Mouse (Mus musculus): ENCODE results near the gene Wfdc3. TPM values are rescaled to one million over a fixed set of nuclear protein-coding genes. Genes with fewer than 3 reads are reported as not detected.

Gene Wfdc3
- polyA plus RNA-seq, 1 experiment = 0.41 TPM

- Histone ChIP-seq H3K79me2 (ENCODE audit: control insufficient read depth, insufficient read depth) (no peaks in the 10 kb centered on the region), H3ac (ENCODE audit: control insufficient read depth, insufficient read length) (no peak overlapping the region), H3K36me3 (ENCODE audit: control insufficient read depth, insufficient read depth) (peaks cover 28% of the 10 kb centered on the region), H3K27me3 (ENCODE audit: control insufficient read depth, insufficient read depth, insufficient read length) (no peaks in the 10 kb centered on the region), H3K4me3 (no peak overlapping the region), H3K4me2 (ENCODE audit: low read depth) (no peak overlapping the region)
- TF ChIP-seq MAX (IDR thresholded peaks at IDR 0.05; ENCODE audit: low read depth) = no peak
- no peak for TF ChIP-seq MYOD1 (IDR thresholded peaks at IDR 0.05; ENCODE audit: control insufficient read depth in 1 of 3, insufficient read length in 2 of 3, low read depth in 2 of 3)
- no peak for TF ChIP-seq TCF12 (IDR thresholded peaks at IDR 0.05; ENCODE audit: insufficient read depth, poor library complexity, severe bottlenecking)
- TF ChIP-seq CEBPB (IDR thresholded peaks at IDR 0.05; ENCODE audit: insufficient read depth, poor library complexity, severe bottlenecking) = no peak
- TF ChIP-seq REST (IDR thresholded peaks at IDR 0.05; ENCODE audit: insufficient read depth, insufficient read length) = no peak
- no peak for TF ChIP-seq POLR2A (IDR thresholded peaks at IDR 0.05; ENCODE audit: insufficient read length, low read depth)
- TF ChIP-seq POLR2AphosphoS2 (IDR thresholded peaks at IDR 0.05; ENCODE audit: insufficient read length, low read depth) = no peak
- TF ChIP-seq MYOG (IDR thresholded peaks at IDR 0.05; ENCODE audit: control insufficient read depth in 1 of 3, insufficient read depth in 1 of 3, insufficient read length in 2 of 3, low read depth in 2 of 3) = no peak
- no peak for TF ChIP-seq TCF3 (IDR thresholded peaks at IDR 0.05; ENCODE audit: insufficient read length, low read depth)
- no peak for TF ChIP-seq E2F4 (IDR thresholded peaks at IDR 0.05; ENCODE audit: insufficient read depth)
- TF ChIP-seq SRF (IDR thresholded peaks at IDR 0.05; ENCODE audit: control insufficient read depth, insufficient read length, low read depth) = no peak
- no peak for TF ChIP-seq USF1 (IDR thresholded peaks at IDR 0.05; ENCODE audit: low read depth)
These were observed 46.1 kb upstream of the Wfdc3 start for GRCm38 (mm10) chr2:164791841-164792261.

- Histone ChIP-seq H3ac (ENCODE audit: control insufficient read depth, insufficient read length) (no peak overlapping the region), H3K4me2 (ENCODE audit: low read depth) (no peak overlapping the region), H3K27me3 (ENCODE audit: control insufficient read depth, insufficient read depth, insufficient read length) (no peaks in the 10 kb centered on the region), H3K79me2 (ENCODE audit: control insufficient read depth, insufficient read depth) (no peaks in the 10 kb centered on the region), H3K4me3 (no peak overlapping the region), H3K36me3 (ENCODE audit: control insufficient read depth, insufficient read depth) (peaks cover 18% of the 10 kb centered on the region)
- TF ChIP-seq REST (IDR thresholded peaks at IDR 0.05; ENCODE audit: insufficient read depth, insufficient read length) (no peak), E2F4 (IDR thresholded peaks at IDR 0.05; ENCODE audit: insufficient read depth) (no peak), TCF3 (IDR thresholded peaks at IDR 0.05; ENCODE audit: insufficient read length, low read depth) (no peak), MYOD1 (IDR thresholded peaks at IDR 0.05; ENCODE audit: control insufficient read depth in 1 of 3, insufficient read length in 2 of 3, low read depth in 2 of 3) (no peak), MAX (IDR thresholded peaks at IDR 0.05; ENCODE audit: low read depth) (no peak)
These were observed 44.7 kb upstream of the Wfdc3 start for GRCm38 (mm10) chr2:164790451-164790850.

DNA sequence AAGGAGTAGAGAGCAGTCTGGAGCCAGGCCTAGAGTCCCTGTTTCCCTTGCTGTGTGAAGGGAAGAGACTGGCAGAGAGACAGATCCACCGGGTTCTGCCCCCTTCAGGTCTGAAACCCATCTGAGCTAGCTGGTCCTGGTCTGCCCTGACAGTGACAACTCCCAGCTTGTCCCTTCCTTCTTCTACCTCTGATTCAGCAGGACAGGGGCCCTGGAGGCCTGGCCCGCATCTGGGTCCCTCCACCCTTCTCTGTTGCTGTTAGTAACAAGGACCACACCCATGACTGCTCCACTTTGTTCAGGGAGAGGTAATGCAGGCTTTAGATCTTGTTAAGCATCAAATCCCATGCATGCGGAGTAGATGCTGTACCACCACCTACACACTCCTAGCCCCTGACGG is 42.7 kb upstream of the Wfdc3 start:
- Histone ChIP-seq H3K79me2 (ENCODE audit: control insufficient read depth, insufficient read depth) (no peaks in the 10 kb centered on the region), H3K4me3 (no peak overlapping the region), H3K36me3 (ENCODE audit: control insufficient read depth, insufficient read depth) (peaks cover 11% of the 10 kb centered on the region), H3K27me3 (ENCODE audit: control insufficient read depth, insufficient read depth, insufficient read length) (no peaks in the 10 kb centered on the region), H3K4me2 (ENCODE audit: low read depth) (no peak overlapping the region), H3ac (ENCODE audit: control insufficient read depth, insufficient read length) (no peak overlapping the region)
- TF ChIP-seq SRF (IDR thresholded peaks at IDR 0.05; ENCODE audit: control insufficient read depth, insufficient read length, low read depth) (no peak), POLR2AphosphoS2 (IDR thresholded peaks at IDR 0.05; ENCODE audit: insufficient read length, low read depth) (no peak), E2F4 (IDR thresholded peaks at IDR 0.05; ENCODE audit: insufficient read depth) (no peak), POLR2A (IDR thresholded peaks at IDR 0.05; ENCODE audit: insufficient read length, low read depth) (no peak), USF1 (IDR thresholded peaks at IDR 0.05; ENCODE audit: low read depth) (no peak), CEBPB (IDR thresholded peaks at IDR 0.05; ENCODE audit: insufficient read depth, poor library complexity, severe bottlenecking) (no peak), TCF3 (IDR thresholded peaks at IDR 0.05; ENCODE audit: insufficient read length, low read depth) (no peak), TCF12 (IDR thresholded peaks at IDR 0.05; ENCODE audit: insufficient read depth, poor library complexity, severe bottlenecking) (no peak), REST (IDR thresholded peaks at IDR 0.05; ENCODE audit: insufficient read depth, insufficient read length) (no peak), MAX (IDR thresholded peaks at IDR 0.05; ENCODE audit: low read depth) (no peak), MYOG (IDR thresholded peaks at IDR 0.05; ENCODE audit: control insufficient read depth in 1 of 3, insufficient read depth in 1 of 3, insufficient read length in 2 of 3, low read depth in 2 of 3) (no peak)

GRCm38 (mm10) chr2:164787779-164788178 is 42.0 kb upstream of the Wfdc3 start:
- H3K27me3 ChIP-seq (ENCODE audit: control insufficient read depth, insufficient read depth, insufficient read length) = no peaks in the 10 kb centered on the region
- H3K4me2 ChIP-seq (ENCODE audit: low read depth) = no peak overlapping the region
- no peaks in the 10 kb centered on the region for H3K79me2 ChIP-seq (ENCODE audit: control insufficient read depth, insufficient read depth)
- H3K4me3 ChIP-seq = no peak overlapping the region
- H3K36me3 ChIP-seq (ENCODE audit: control insufficient read depth, insufficient read depth) = peaks cover 10% of the 10 kb centered on the region
- no peak overlapping the region for H3ac ChIP-seq (ENCODE audit: control insufficient read depth, insufficient read length)
- TF ChIP-seq MYOG (IDR thresholded peaks at IDR 0.05; ENCODE audit: control insufficient read depth in 1 of 3, insufficient read depth in 1 of 3, insufficient read length in 2 of 3, low read depth in 2 of 3) (no peak), CEBPB (IDR thresholded peaks at IDR 0.05; ENCODE audit: insufficient read depth, poor library complexity, severe bottlenecking) (no peak), TCF12 (IDR thresholded peaks at IDR 0.05; ENCODE audit: insufficient read depth, poor library complexity, severe bottlenecking) (no peak), USF1 (IDR thresholded peaks at IDR 0.05; ENCODE audit: low read depth) (no peak), SRF (IDR thresholded peaks at IDR 0.05; ENCODE audit: control insufficient read depth, insufficient read length, low read depth) (no peak), E2F4 (IDR thresholded peaks at IDR 0.05; ENCODE audit: insufficient read depth) (no peak), REST (IDR thresholded peaks at IDR 0.05; ENCODE audit: insufficient read depth, insufficient read length) (no peak)

GRCm38 (mm10) chr2:164787032-164787431 is 41.3 kb upstream of the Wfdc3 start:
- H3K27me3 ChIP-seq (ENCODE audit: control insufficient read depth, insufficient read depth, insufficient read length) = no peaks in the 10 kb centered on the region
- no peak overlapping the region for H3ac ChIP-seq (ENCODE audit: control insufficient read depth, insufficient read length)
- H3K4me2 ChIP-seq (ENCODE audit: low read depth) = peak overlapping the region; percentile 98
- peak overlapping the region; percentile 46 for H3K4me3 ChIP-seq
- TF ChIP-seq POLR2AphosphoS2 (IDR thresholded peaks at IDR 0.05; ENCODE audit: insufficient read length, low read depth) (no peak), MYOD1 (IDR thresholded peaks at IDR 0.05; ENCODE audit: control insufficient read depth in 1 of 3, insufficient read length in 2 of 3, low read depth in 2 of 3) (no peak), REST (IDR thresholded peaks at IDR 0.05; ENCODE audit: insufficient read depth, insufficient read length) (no peak), SRF (IDR thresholded peaks at IDR 0.05; ENCODE audit: control insufficient read depth, insufficient read length, low read depth) (no peak), TCF12 (IDR thresholded peaks at IDR 0.05; ENCODE audit: insufficient read depth, poor library complexity, severe bottlenecking) (no peak), MAX (IDR thresholded peaks at IDR 0.05; ENCODE audit: low read depth) (no peak), CEBPB (IDR thresholded peaks at IDR 0.05; ENCODE audit: insufficient read depth, poor library complexity, severe bottlenecking) (no peak), USF1 (IDR thresholded peaks at IDR 0.05; ENCODE audit: low read depth) (no peak), MYOG (IDR thresholded peaks at IDR 0.05; ENCODE audit: control insufficient read depth in 1 of 3, insufficient read depth in 1 of 3, insufficient read length in 2 of 3, low read depth in 2 of 3) (no peak), TCF3 (IDR thresholded peaks at IDR 0.05; ENCODE audit: insufficient read length, low read depth) (no peak), E2F4 (IDR thresholded peaks at IDR 0.05; ENCODE audit: insufficient read depth) (no peak), POLR2A (IDR thresholded peaks at IDR 0.05; ENCODE audit: insufficient read length, low read depth) (no peak)
- H3K79me2 ChIP-seq (ENCODE audit: control insufficient read depth, insufficient read depth) = no peaks in the 10 kb centered on the region
- peaks cover 10% of the 10 kb centered on the region for H3K36me3 ChIP-seq (ENCODE audit: control insufficient read depth, insufficient read depth)
